Comparison of ENCODE assay signal across 9 mouse cellular contexts in the genomic region with DNA sequence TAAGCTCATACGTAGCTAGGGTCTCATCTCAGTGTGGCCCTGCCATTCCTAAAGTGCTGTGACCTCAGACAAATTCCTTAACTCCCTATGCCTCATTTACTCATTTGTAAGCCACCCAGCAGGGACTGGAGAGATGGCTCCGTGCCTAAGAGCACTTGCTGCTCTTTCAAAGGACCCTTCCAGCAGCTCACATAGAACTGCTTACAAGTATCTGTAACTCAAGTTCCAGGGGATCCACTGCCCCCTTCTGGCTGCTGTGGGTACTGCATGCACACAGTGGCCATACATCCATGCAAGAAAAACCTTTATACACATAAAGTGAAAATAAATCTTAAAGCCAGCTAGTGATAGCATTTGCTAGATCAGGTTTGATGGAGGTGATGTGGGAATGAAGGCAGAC. TPM values are rescaled to one million over a fixed set of nuclear protein-coding genes. Genes with fewer than 3 reads are reported as not detected.
DNase-seq lines count a peak whose midpoint lies in the region; ATAC-seq and TF ChIP-seq lines count a peak whose summit lies in the region.
"Had no signal": no experiment of that assay in that cellular context is flagged by ENCODE, and none has a peak within 500 bp of the region (broad histone marks: within the 10 kb centered on the region; RNA-seq: fewer than 3 reads in every experiment).

No protein-coding gene starts in this region.

- no peaks in the 10 kb centered on the region for H3K36me3 ChIP-seq in forebrain, embryonic 11.5 days (ENCODE audit: control insufficient read depth, insufficient read depth, low read length)
- no peaks in the 10 kb centered on the region for H3K36me3 ChIP-seq in forebrain, embryonic 13.5 days (ENCODE audit: poor library complexity, severe bottlenecking)
- H3K36me3 ChIP-seq in midbrain, embryonic 14.5 days (ENCODE audit: control insufficient read depth, insufficient read depth, low read length) = no peaks in the 10 kb centered on the region
- no peaks in the 10 kb centered on the region for H3K36me3 ChIP-seq in midbrain, embryonic 15.5 days (replicated peaks)
- peaks cover 17% of the 10 kb centered on the region for H3K36me3 ChIP-seq in limb, embryonic 14.5 days (ENCODE audit: control insufficient read depth, insufficient read depth, low read length)

- peak; percentile 84 for DNase-seq in forebrain, embryonic 11.5 days (ENCODE audit: low spot score)
- peak; percentile 50 for DNase-seq in midbrain, embryonic 14.5 days
- DNase-seq in c-Kit-positive CD71-positive TER-119-negative erythroid progenitor cells, embryonic 14.5 days (ENCODE audit: low read depth) = peak; percentile 49
- DNase-seq in limb, embryonic 14.5 days (ENCODE audit: low spot score) = peak; percentile 15
- peak; percentile 25 for DNase-seq in skeletal muscle tissue, adult 2 months (ENCODE audit: low read depth, low spot score)
- DNase-seq in layer of hippocampus, adult 8-10 months (ENCODE audit: low spot score in 2 of 2) = no peak

- no peaks in the 10 kb centered on the region for H3K9me3 ChIP-seq in forebrain, embryonic 11.5 days (ENCODE audit: control insufficient read depth, low read length)
- H3K9me3 ChIP-seq in forebrain, embryonic 13.5 days (replicated peaks) = no peaks in the 10 kb centered on the region
- H3K9me3 ChIP-seq in midbrain, embryonic 14.5 days (ENCODE audit: control insufficient read depth, low read length) = no peaks in the 10 kb centered on the region
- no peaks in the 10 kb centered on the region for H3K9me3 ChIP-seq in midbrain, embryonic 15.5 days
- no peaks in the 10 kb centered on the region for H3K9me3 ChIP-seq in limb, embryonic 14.5 days (ENCODE audit: control insufficient read depth, low read length)
- H3K9me3 ChIP-seq: stomach, embryonic 15.5 days had no signal

- H3K4me2 ChIP-seq in forebrain, embryonic 11.5 days (ENCODE audit: low read depth, low read length, severe bottlenecking) = no peak overlapping the region
- H3K4me2 ChIP-seq in forebrain, embryonic 13.5 days = no peak overlapping the region
- H3K4me2 ChIP-seq in midbrain, embryonic 14.5 days (ENCODE audit: low read length) = no peak overlapping the region
- no peak overlapping the region for H3K4me2 ChIP-seq in midbrain, embryonic 15.5 days
- H3K4me2 ChIP-seq in limb, embryonic 14.5 days (replicated peaks; ENCODE audit: low read depth, low read length, severe bottlenecking) = no peak overlapping the region
- H3K4me2 ChIP-seq: stomach, embryonic 15.5 days had no signal

- no peaks in the 10 kb centered on the region for H3K27me3 ChIP-seq in forebrain, embryonic 11.5 days (ENCODE audit: control insufficient read depth, insufficient read depth, low read length)
- no peaks in the 10 kb centered on the region for H3K27me3 ChIP-seq in forebrain, embryonic 13.5 days
- no peaks in the 10 kb centered on the region for H3K27me3 ChIP-seq in midbrain, embryonic 14.5 days (ENCODE audit: control insufficient read depth, insufficient read depth, low read length)
- no peaks in the 10 kb centered on the region for H3K27me3 ChIP-seq in midbrain, embryonic 15.5 days (replicated peaks)
- no peaks in the 10 kb centered on the region for H3K27me3 ChIP-seq in limb, embryonic 14.5 days (ENCODE audit: control insufficient read depth, insufficient read depth, low read length)
- H3K27me3 ChIP-seq: stomach, embryonic 15.5 days had no signal

- H3K4me1 ChIP-seq in forebrain, embryonic 11.5 days (replicated peaks; ENCODE audit: control insufficient read depth, insufficient read depth, low read length) = no peaks in the 10 kb centered on the region
- 0 out of 2 replicates have a peak, but pooled peaks cover 4% of the 10 kb centered on the region for H3K4me1 ChIP-seq in forebrain, embryonic 13.5 days
- H3K4me1 ChIP-seq in midbrain, embryonic 14.5 days (ENCODE audit: control insufficient read depth, insufficient read depth, low read length) = no peaks in the 10 kb centered on the region
- H3K4me1 ChIP-seq in midbrain, embryonic 15.5 days = no peaks in the 10 kb centered on the region
- no peaks in the 10 kb centered on the region for H3K4me1 ChIP-seq in limb, embryonic 14.5 days (ENCODE audit: control insufficient read depth, insufficient read depth, low read length)

- no peak overlapping the region for H3K4me3 ChIP-seq in forebrain, embryonic 11.5 days (ENCODE audit: low read depth, low read length)
- no peak overlapping the region for H3K4me3 ChIP-seq in forebrain, embryonic 13.5 days
- no peak overlapping the region for H3K4me3 ChIP-seq in midbrain, embryonic 14.5 days (replicated peaks; ENCODE audit: low read depth, low read length)
- H3K4me3 ChIP-seq in midbrain, embryonic 15.5 days = no peak overlapping the region
- no peak overlapping the region for H3K4me3 ChIP-seq in limb, embryonic 14.5 days (replicated peaks; ENCODE audit: low read length)
- H3K4me3 ChIP-seq: stomach, embryonic 15.5 days had no signal

- H3K9ac ChIP-seq in forebrain, embryonic 11.5 days (ENCODE audit: low read length) = no peak overlapping the region
- no peak overlapping the region for H3K9ac ChIP-seq in forebrain, embryonic 13.5 days
- H3K9ac ChIP-seq in midbrain, embryonic 14.5 days (replicated peaks; ENCODE audit: low read length) = no peak overlapping the region
- H3K9ac ChIP-seq in midbrain, embryonic 15.5 days = no peak overlapping the region
- no peak overlapping the region for H3K9ac ChIP-seq in limb, embryonic 14.5 days (ENCODE audit: low read depth, low read length, severe bottlenecking)
- H3K9ac ChIP-seq: stomach, embryonic 15.5 days had no signal

- no peak for ATAC-seq in forebrain, embryonic 11.5 days (replicated peaks; ENCODE audit: low FRiP score)
- no peak for ATAC-seq in forebrain, embryonic 13.5 days
- no peak for ATAC-seq in midbrain, embryonic 14.5 days (ENCODE audit: low FRiP score, low TSS enrichment)
- ATAC-seq in midbrain, embryonic 15.5 days (replicated peaks) = no peak
- ATAC-seq in limb, embryonic 14.5 days (ENCODE audit: low FRiP score, low read depth) = no peak

- 40% methylated on average over 2 of the region's 2 CpGs for WGBS in forebrain, embryonic 11.5 days
- WGBS in forebrain, embryonic 13.5 days = 18% methylated on average over 2 of the region's 2 CpGs
- 66% methylated on average over 2 of the region's 2 CpGs for WGBS in midbrain, embryonic 14.5 days
- WGBS in midbrain, embryonic 15.5 days = 59% methylated on average over 2 of the region's 2 CpGs
- 71% methylated on average over 2 of the region's 2 CpGs for WGBS in limb, embryonic 14.5 days

- no peak for TF ChIP-seq POLR2A in limb, embryonic 14.5 days (IDR thresholded peaks at IDR 0.05; ENCODE audit: borderline replicate concordance, extremely low read depth, insufficient read depth, insufficient read length)

- no peak overlapping the region for H3K27ac ChIP-seq in forebrain, embryonic 11.5 days (ENCODE audit: low read depth, low read length)
- no peak overlapping the region for H3K27ac ChIP-seq in forebrain, embryonic 13.5 days
- H3K27ac ChIP-seq in midbrain, embryonic 14.5 days (replicated peaks; ENCODE audit: low read depth, low read length) = no peak overlapping the region
- no peak overlapping the region for H3K27ac ChIP-seq in midbrain, embryonic 15.5 days
- no peak overlapping the region for H3K27ac ChIP-seq in limb, embryonic 14.5 days (replicated peaks; ENCODE audit: low read depth, low read length)
- H3K27ac ChIP-seq: stomach, embryonic 15.5 days had no signal

RNA-seq across cellular contexts. Expression of gene Itpr3, which starts 28.6 kb away (rescaled TPM):
- 1.7 and 2.2 TPM in 2 replicates for polyA plus RNA-seq in forebrain, embryonic 11.5 days (2014; fragmentation: Nextera tagmentation; extraction: Ambion mirVana)
- polyA plus RNA-seq in forebrain, embryonic 13.5 days (2015; fragmentation: Nextera tagmentation; extraction: Ambion mirVana) = 0.41 and 0.52 TPM in 2 replicates
- 0.51 and 0.82 TPM in 2 replicates for polyA plus RNA-seq in midbrain, embryonic 14.5 days (2014; fragmentation: Nextera tagmentation; extraction: Ambion mirVana)
- polyA plus RNA-seq in midbrain, embryonic 15.5 days (2015; fragmentation: Nextera tagmentation; extraction: Ambion mirVana) = 0.78 and 0.80 TPM in 2 replicates
- polyA plus RNA-seq in limb, embryonic 14.5 days (2012; rRNA removed) = 12.4 and 13.9 TPM in 2 replicates
- polyA plus RNA-seq in limb, embryonic 14.5 days (2014; fragmentation: Nextera tagmentation; extraction: Ambion mirVana) = 5.1 and 5.6 TPM in 2 replicates
- 1 to 10 TPM; 3.0 to 4.8 (median 3.7) TPM for total RNA-seq in layer of hippocampus, adult 8-10 months (2022)

RNA-seq across cellular contexts. Expression of gene Uqcc2, which starts 48.0 kb away (rescaled TPM):
- polyA plus RNA-seq in forebrain, embryonic 11.5 days (2014; fragmentation: Nextera tagmentation; extraction: Ambion mirVana) = 330 and 336 TPM in 2 replicates
- 310 and 318 TPM in 2 replicates for polyA plus RNA-seq in forebrain, embryonic 13.5 days (2015; fragmentation: Nextera tagmentation; extraction: Ambion mirVana)
- polyA plus RNA-seq in midbrain, embryonic 14.5 days (2014; fragmentation: Nextera tagmentation; extraction: Ambion mirVana) = 353 and 471 TPM in 2 replicates
- 365 and 372 TPM in 2 replicates for polyA plus RNA-seq in midbrain, embryonic 15.5 days (2015; fragmentation: Nextera tagmentation; extraction: Ambion mirVana)
- 233 and 255 TPM in 2 replicates for polyA plus RNA-seq in limb, embryonic 14.5 days (2012; rRNA removed)
- 308 and 343 TPM in 2 replicates for polyA plus RNA-seq in limb, embryonic 14.5 days (2014; fragmentation: Nextera tagmentation; extraction: Ambion mirVana)
- total RNA-seq in layer of hippocampus, adult 8-10 months (2022) = 100 to 1,000 TPM; 185 to 220 (median 203) TPM

RNA-seq across cellular contexts. Expression of gene Bak1, which starts 56.9 kb away (rescaled TPM):
- polyA plus RNA-seq in forebrain, embryonic 11.5 days (2014; fragmentation: Nextera tagmentation; extraction: Ambion mirVana) = 6.6 and 7.6 TPM in 2 replicates
- polyA plus RNA-seq in forebrain, embryonic 13.5 days (2015; fragmentation: Nextera tagmentation; extraction: Ambion mirVana) = 1.9 and 2.6 TPM in 2 replicates
- polyA plus RNA-seq in midbrain, embryonic 14.5 days (2014; fragmentation: Nextera tagmentation; extraction: Ambion mirVana) = 5.5 and 5.8 TPM in 2 replicates
- polyA plus RNA-seq in midbrain, embryonic 15.5 days (2015; fragmentation: Nextera tagmentation; extraction: Ambion mirVana) = 3.5 and 4.2 TPM in 2 replicates
- polyA plus RNA-seq in limb, embryonic 14.5 days (2012; rRNA removed) = 48.6 and 55.3 TPM in 2 replicates
- polyA plus RNA-seq in limb, embryonic 14.5 days (2014; fragmentation: Nextera tagmentation; extraction: Ambion mirVana) = 7.9 and 11.1 TPM in 2 replicates
- 10 to 100 TPM; 11.6 to 15.9 (median 13.7) TPM for total RNA-seq in layer of hippocampus, adult 8-10 months (2022)

Comparison
In these comparisons a context has a peak if more than half of its experiments do, and no peak if none do; other contexts are left out.
1. DNase-seq: peak in forebrain, embryonic 11.5 days (single experiment), midbrain, embryonic 14.5 days (single experiment), c-Kit-positive CD71-positive TER-119-negative erythroid progenitor cells, embryonic 14.5 days (single experiment), limb, embryonic 14.5 days (single experiment) and skeletal muscle tissue, adult 2 months (single experiment); none in layer of hippocampus, adult 8-10 months (0 of 2).